Mouse (Mus musculus): ENCODE results near the gene Stxbp1. TPM values are rescaled to one million over a fixed set of nuclear protein-coding genes. Genes with fewer than 3 reads are reported as not detected.

The Stxbp1 gene
- polyA plus RNA-seq, 1 experiment from 2014 or later: 240 TPM

- H3K9ac ChIP-seq (replicated peaks; ENCODE audit: low read length): no peak overlapping the region
- H3K9me3 ChIP-seq (ENCODE audit: control insufficient read depth, low read length): no peaks in the 10 kb centered on the region
- H3K27me3 ChIP-seq (ENCODE audit: control insufficient read depth, insufficient read depth, low read length): no peaks in the 10 kb centered on the region
- H3K27ac ChIP-seq (replicated peaks; ENCODE audit: low read depth, low read length): no peak overlapping the region
- H3K4me3 ChIP-seq (replicated peaks; ENCODE audit: low read depth, low read length): no peak overlapping the region
- no peaks in the 10 kb centered on the region for H3K36me3 ChIP-seq (ENCODE audit: control insufficient read depth, insufficient read depth, low read length)
- no peaks in the 10 kb centered on the region for H3K4me1 ChIP-seq (ENCODE audit: control insufficient read depth, insufficient read depth, low read length)
- WGBS: 88% methylated on average over 4 of the region's 4 CpGs
- DNase-seq (no peak), ATAC-seq (ENCODE audit: low FRiP score, low TSS enrichment) (no peak)
- H3K4me2 ChIP-seq (ENCODE audit: low read length): no peak overlapping the region
These were observed 20.3 kb upstream of the Stxbp1 start for GRCm38 (mm10) chr2:32867354-32867753.

DNA sequence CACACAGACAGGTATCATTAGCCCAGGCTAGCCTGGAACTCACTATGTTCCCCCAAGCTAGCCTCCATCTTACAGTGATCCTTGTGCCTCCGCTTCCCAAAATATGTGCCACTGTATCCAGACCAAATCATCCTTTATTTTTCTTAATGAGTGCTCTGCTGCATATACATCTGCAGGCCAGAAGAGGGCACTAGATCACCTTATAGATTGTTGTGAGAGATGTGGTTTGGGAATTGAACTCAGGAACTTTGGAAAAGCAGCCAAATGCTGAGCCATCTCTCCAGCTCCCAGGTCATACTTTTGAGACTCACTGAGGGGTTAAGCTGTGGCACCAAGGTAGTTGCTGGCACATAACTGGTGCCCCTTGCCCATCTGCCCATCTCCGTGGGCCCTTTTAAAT is 17.7 kb upstream of the Stxbp1 start:
- Histone ChIP-seq H3K4me2 (ENCODE audit: low read length) (no peak overlapping the region), H3K9me3 (ENCODE audit: control insufficient read depth, low read length) (no peaks in the 10 kb centered on the region), H3K4me3 (replicated peaks; ENCODE audit: low read depth, low read length) (no peak overlapping the region), H3K27ac (replicated peaks; ENCODE audit: low read depth, low read length) (no peak overlapping the region), H3K4me1 (ENCODE audit: control insufficient read depth, insufficient read depth, low read length) (no peaks in the 10 kb centered on the region), H3K27me3 (ENCODE audit: control insufficient read depth, insufficient read depth, low read length) (no peaks in the 10 kb centered on the region), H3K9ac (replicated peaks; ENCODE audit: low read length) (no peak overlapping the region), H3K36me3 (ENCODE audit: control insufficient read depth, insufficient read depth, low read length) (no peaks in the 10 kb centered on the region)
- 67% methylated on average over 2 of the region's 2 CpGs for WGBS
- DNase-seq (peak; percentile 76), ATAC-seq (ENCODE audit: low FRiP score, low TSS enrichment) (no peak)

DNA sequence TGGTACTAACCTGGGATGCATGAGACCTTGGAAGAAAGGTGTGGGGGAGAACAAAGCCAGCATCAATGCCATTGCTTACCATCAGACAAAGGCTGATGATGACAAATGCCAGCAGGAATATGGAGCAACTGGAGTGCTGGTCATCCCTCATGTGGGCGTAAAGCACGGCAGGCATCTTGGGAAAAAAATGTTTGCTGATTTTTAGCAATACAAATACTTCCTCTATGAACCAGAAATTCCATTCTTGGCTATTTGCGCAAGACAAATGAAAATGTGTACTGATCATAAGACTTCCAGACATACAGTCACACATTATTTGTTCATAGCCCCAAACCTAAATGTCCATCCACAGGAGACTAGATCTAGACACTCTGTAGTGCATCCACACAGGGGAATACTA is 16.3 kb upstream of the Stxbp1 start:
- H3K36me3 ChIP-seq (ENCODE audit: control insufficient read depth, insufficient read depth, low read length): no peaks in the 10 kb centered on the region
- WGBS: 98% methylated on average over 3 of the region's 3 CpGs
- no peak for ATAC-seq (ENCODE audit: low FRiP score, low TSS enrichment)

GRCm38 (mm10) chr2:32860799-32861198 is 13.8 kb upstream of the Stxbp1 start:
- H3K9ac ChIP-seq (replicated peaks; ENCODE audit: low read length): no peak overlapping the region
- H3K4me3 ChIP-seq (replicated peaks; ENCODE audit: low read depth, low read length): no peak overlapping the region
- DNase-seq (no peak), ATAC-seq (ENCODE audit: low FRiP score, low TSS enrichment) (no peak)
- H3K4me1 ChIP-seq (ENCODE audit: control insufficient read depth, insufficient read depth, low read length): no peaks in the 10 kb centered on the region
- H3K27ac ChIP-seq (replicated peaks; ENCODE audit: low read depth, low read length): no peak overlapping the region
- no peaks in the 10 kb centered on the region for H3K27me3 ChIP-seq (ENCODE audit: control insufficient read depth, insufficient read depth, low read length)
- no peaks in the 10 kb centered on the region for H3K9me3 ChIP-seq (ENCODE audit: control insufficient read depth, low read length)
- no peaks in the 10 kb centered on the region for H3K36me3 ChIP-seq (ENCODE audit: control insufficient read depth, insufficient read depth, low read length)
- no peak overlapping the region for H3K4me2 ChIP-seq (ENCODE audit: low read length)
- WGBS: 82% methylated on average over 8 of the region's 8 CpGs

More for the DNA sequence above, 16.3 kb upstream of the Stxbp1 start:
- no peaks in the 10 kb centered on the region for H3K9me3 ChIP-seq (ENCODE audit: control insufficient read depth, low read length)
- no peaks in the 10 kb centered on the region for H3K27me3 ChIP-seq (ENCODE audit: control insufficient read depth, insufficient read depth, low read length)
- no peaks in the 10 kb centered on the region for H3K4me1 ChIP-seq (ENCODE audit: control insufficient read depth, insufficient read depth, low read length)
- H3K27ac ChIP-seq (replicated peaks; ENCODE audit: low read depth, low read length): no peak overlapping the region
- no peak overlapping the region for H3K9ac ChIP-seq (replicated peaks; ENCODE audit: low read length)
- no peak overlapping the region for H3K4me2 ChIP-seq (ENCODE audit: low read length)
- no peak overlapping the region for H3K4me3 ChIP-seq (replicated peaks; ENCODE audit: low read depth, low read length)
- no peak for DNase-seq

DNA sequence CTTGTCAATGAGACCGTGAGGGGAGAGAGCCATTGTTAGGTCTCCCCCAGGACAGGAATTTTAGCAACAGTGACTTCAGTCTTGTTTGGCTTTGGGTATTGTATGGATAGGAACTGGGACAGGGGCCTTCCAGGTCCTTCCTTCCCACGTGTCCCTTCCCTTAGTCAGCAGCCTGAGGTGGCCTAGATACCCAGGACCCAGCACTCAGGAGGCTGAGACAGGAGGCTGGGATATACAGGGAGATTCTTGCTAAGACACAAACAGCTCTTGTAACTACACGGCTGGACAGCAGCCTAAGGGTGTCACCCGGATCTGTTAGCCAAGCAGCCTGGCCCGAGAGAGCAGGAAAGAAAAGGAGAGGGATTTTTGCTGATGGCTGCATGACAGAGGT is 12.6 kb upstream of the Stxbp1 start:
- DNase-seq: no peak
- no peak for ATAC-seq (ENCODE audit: low FRiP score, low TSS enrichment)
- no peaks in the 10 kb centered on the region for H3K36me3 ChIP-seq (ENCODE audit: control insufficient read depth, insufficient read depth, low read length)
- no peak overlapping the region for H3K4me2 ChIP-seq (ENCODE audit: low read length)
- no peak overlapping the region for H3K27ac ChIP-seq (replicated peaks; ENCODE audit: low read depth, low read length)
- no peak overlapping the region for H3K9ac ChIP-seq (replicated peaks; ENCODE audit: low read length)
- H3K4me1 ChIP-seq (ENCODE audit: control insufficient read depth, insufficient read depth, low read length): no peaks in the 10 kb centered on the region
- 82% methylated on average over 5 of the region's 5 CpGs for WGBS
- H3K4me3 ChIP-seq (replicated peaks; ENCODE audit: low read depth, low read length): no peak overlapping the region
- no peaks in the 10 kb centered on the region for H3K27me3 ChIP-seq (ENCODE audit: control insufficient read depth, insufficient read depth, low read length)
- no peaks in the 10 kb centered on the region for H3K9me3 ChIP-seq (ENCODE audit: control insufficient read depth, low read length)

GRCm38 (mm10) chr2:32859010-32859621 is 12.1 kb upstream of the Stxbp1 start:
- no peak overlapping the region for H3K9ac ChIP-seq (replicated peaks; ENCODE audit: low read length)
- ATAC-seq (ENCODE audit: low FRiP score, low TSS enrichment) (0 out of 2 replicates have a peak, but pooled peaks have one; percentile 55), DNase-seq (peak; percentile 86)
- WGBS: 51% methylated on average over 10 of the region's 10 CpGs
- no peaks in the 10 kb centered on the region for H3K36me3 ChIP-seq (ENCODE audit: control insufficient read depth, insufficient read depth, low read length)
- no peak overlapping the region for H3K27ac ChIP-seq (replicated peaks; ENCODE audit: low read depth, low read length)
- H3K4me3 ChIP-seq (replicated peaks; ENCODE audit: low read depth, low read length): no peak overlapping the region
- no peaks in the 10 kb centered on the region for H3K4me1 ChIP-seq (ENCODE audit: control insufficient read depth, insufficient read depth, low read length)
- H3K4me2 ChIP-seq (ENCODE audit: low read length): no peak overlapping the region
- no peaks in the 10 kb centered on the region for H3K27me3 ChIP-seq (ENCODE audit: control insufficient read depth, insufficient read depth, low read length)
- no peaks in the 10 kb centered on the region for H3K9me3 ChIP-seq (ENCODE audit: control insufficient read depth, low read length)

DNA sequence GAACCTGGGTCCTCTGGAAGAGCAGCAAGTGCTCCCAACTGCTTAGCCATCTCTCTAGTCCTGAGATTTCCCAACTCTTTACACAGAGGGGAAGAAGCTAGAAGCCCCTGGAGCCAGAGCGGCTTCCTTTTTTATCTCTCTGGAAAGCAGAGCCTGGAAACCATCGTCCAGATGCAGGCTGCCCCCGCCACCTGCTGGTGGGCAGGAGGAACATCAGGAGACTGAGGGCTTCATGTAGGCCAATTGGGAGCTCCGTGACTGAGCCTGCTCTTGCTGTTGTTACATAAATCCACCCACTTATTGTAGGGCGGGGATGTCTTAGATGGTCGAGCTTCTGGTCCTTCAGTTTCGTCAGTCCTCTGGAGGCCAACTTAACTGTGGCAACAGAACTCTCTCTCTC is 10.5 kb upstream of the Stxbp1 start:
- Histone ChIP-seq H3K27ac (replicated peaks; ENCODE audit: low read depth, low read length) (no peak overlapping the region), H3K36me3 (ENCODE audit: control insufficient read depth, insufficient read depth, low read length) (no peaks in the 10 kb centered on the region), H3K4me2 (ENCODE audit: low read length) (no peak overlapping the region), H3K4me3 (replicated peaks; ENCODE audit: low read depth, low read length) (no peak overlapping the region), H3K27me3 (ENCODE audit: control insufficient read depth, insufficient read depth, low read length) (no peaks in the 10 kb centered on the region), H3K9ac (replicated peaks; ENCODE audit: low read length) (no peak overlapping the region), H3K9me3 (ENCODE audit: control insufficient read depth, low read length) (no peaks in the 10 kb centered on the region), H3K4me1 (ENCODE audit: control insufficient read depth, insufficient read depth, low read length) (no peaks in the 10 kb centered on the region)
- WGBS: under 1% methylated on average over 7 of the region's 7 CpGs
- DNase-seq (peak; percentile 94), ATAC-seq (ENCODE audit: low FRiP score, low TSS enrichment) (peak; percentile 70; the same call in 1 of the 2 replicates)

DNA sequence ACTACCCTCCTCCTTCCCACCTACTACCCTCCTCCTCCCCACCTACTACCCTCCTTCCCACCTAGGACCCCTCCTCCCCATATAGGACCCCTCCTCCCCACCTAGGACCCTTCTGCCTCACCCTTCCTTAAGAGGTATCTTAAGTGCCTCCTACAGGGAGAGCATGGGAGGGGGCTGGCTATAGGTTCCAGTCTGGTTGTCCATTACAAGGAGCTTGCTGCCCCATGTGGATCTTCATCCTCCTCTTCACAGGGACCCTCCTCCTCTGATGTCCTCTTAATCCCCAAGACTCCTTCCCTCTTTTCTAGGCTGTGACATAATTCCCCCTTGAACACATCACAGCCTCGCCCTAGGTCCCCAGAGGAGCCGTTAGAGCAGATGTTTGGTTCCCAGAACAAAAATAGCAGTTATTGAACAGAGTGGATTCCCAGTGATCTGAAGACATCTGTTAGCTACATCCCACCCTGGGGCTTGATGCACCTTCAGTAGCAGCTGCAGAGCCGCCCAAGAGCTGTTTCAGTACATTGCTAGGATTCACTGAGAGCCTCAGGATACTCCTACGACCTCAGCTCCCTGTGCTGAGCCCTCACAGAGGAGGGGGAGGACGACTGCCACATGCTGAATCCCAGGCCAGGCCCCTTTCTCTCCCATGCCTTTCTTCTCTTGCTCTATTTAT is 8.9 kb upstream of the Stxbp1 start:
- Histone ChIP-seq H3K4me1 (ENCODE audit: control insufficient read depth, insufficient read depth, low read length) (peaks cover 4% of the 10 kb centered on the region; the same call in 1 of the 2 replicates), H3K4me3 (replicated peaks; ENCODE audit: low read depth, low read length) (no peak overlapping the region), H3K27me3 (ENCODE audit: control insufficient read depth, insufficient read depth, low read length) (no peaks in the 10 kb centered on the region), H3K9me3 (ENCODE audit: control insufficient read depth, low read length) (no peaks in the 10 kb centered on the region), H3K27ac (replicated peaks; ENCODE audit: low read depth, low read length) (no peak overlapping the region), H3K4me2 (ENCODE audit: low read length) (no peak overlapping the region), H3K9ac (replicated peaks; ENCODE audit: low read length) (no peak overlapping the region), H3K36me3 (ENCODE audit: control insufficient read depth, insufficient read depth, low read length) (no peaks in the 10 kb centered on the region)
- 52% methylated on average over 5 of the region's 5 CpGs for WGBS
- ATAC-seq (ENCODE audit: low FRiP score, low TSS enrichment): no peak
- no peak for DNase-seq
